Mouse (Mus musculus) thymus, postnatal 36 days (tissue): ENCODE results near the gene S100a2.
A peak's percentile ranks its signal among the peaks of the same experiment; 100 is the strongest.

Experiments used
- DNase-seq, 2 experiments: peaks; one replicate each; pipeline ENCODE4 v3.0.0; 2022; ENCODE audit warnings: mixed read lengths in 2 of 2

Gene S100a2

GRCm38 (mm10) chr3:90621552-90621951, 31.5 kb downstream of the S100a2 start:
- DNase-seq = no peak

- peak; percentile 50 to 63 for DNase-seq
Measured at GRCm38 (mm10) chr3:90623435-90624071, 33.5 kb downstream of the S100a2 start.

GRCm38 (mm10) chr3:90625496-90625895, 35.4 kb downstream of the S100a2 start:
- no peak for DNase-seq

- DNase-seq = no peak
Measured at GRCm38 (mm10) chr3:90626266-90627021, 36.4 kb downstream of the S100a2 start.

- DNase-seq = no peak
Measured at GRCm38 (mm10) chr3:90627366-90627765, 37.3 kb downstream of the S100a2 start.

- peak; percentile 17 to 25 for DNase-seq
Measured at GRCm38 (mm10) chr3:90627807-90628206, 37.8 kb downstream of the S100a2 start.

GRCm38 (mm10) chr3:90629298-90629697, 39.3 kb downstream of the S100a2 start:
- no peak for DNase-seq

GRCm38 (mm10) chr3:90631984-90632383, 41.9 kb downstream of the S100a2 start:
- no peak for DNase-seq

GRCm38 (mm10) chr3:90638511-90639275, 48.6 kb downstream of the S100a2 start:
- DNase-seq = no peak

- peak; percentile 64 to 65 for DNase-seq
Measured at GRCm38 (mm10) chr3:90639511-90640154, 49.6 kb downstream of the S100a2 start.

- DNase-seq = no peak
Measured at GRCm38 (mm10) chr3:90640981-90641380, 50.9 kb downstream of the S100a2 start.
